Mouse (Mus musculus): Measurements from ENCODE around the gene Ssmem1. TPM values are rescaled to one million over a fixed set of nuclear protein-coding genes. Genes with fewer than 3 reads are reported as not detected.

Ssmem1 gene
- polyA plus RNA-seq, 1 experiment, result 0.09 TPM

GRCm38 (mm10) chr6:30482908-30483307 lies 26.7 kb upstream of the Ssmem1 start:
- no peaks in the 10 kb centered on the region for H3K4me1 ChIP-seq (ENCODE audit: control insufficient read depth, insufficient read depth, low read length)
- H3K27me3 ChIP-seq (replicated peaks; ENCODE audit: control insufficient read depth, insufficient read depth, low read length), result no peaks in the 10 kb centered on the region
- no peak overlapping the region for H3K4me3 ChIP-seq (ENCODE audit: insufficient read depth, low read depth, low read length)
- WGBS, result 79% methylated on average over 2 of the region's 2 CpGs
- no peak for TF ChIP-seq CTCF (conservative IDR thresholded peaks at IDR 0.05; ENCODE audit: insufficient read depth, insufficient read length, low read depth, low read length)
- TF ChIP-seq POLR2A (IDR thresholded peaks at IDR 0.05; ENCODE audit: low read depth, low read length), result no peak
- DNase-seq, result no peak
- H3K27ac ChIP-seq (ENCODE audit: insufficient read depth, low read depth, low read length), result no peak overlapping the region
- H3K36me3 ChIP-seq (ENCODE audit: control insufficient read depth, insufficient read depth, low read length), result peaks cover 3% of the 10 kb centered on the region

GRCm38 (mm10) chr6:30486504-30486903 lies 23.1 kb upstream of the Ssmem1 start:
- no peak for DNase-seq
- TF ChIP-seq CTCF (conservative IDR thresholded peaks at IDR 0.05; ENCODE audit: insufficient read depth, insufficient read length, low read depth, low read length) (no peak), POLR2A (IDR thresholded peaks at IDR 0.05; ENCODE audit: low read depth, low read length) (no peak)
- Histone ChIP-seq H3K36me3 (ENCODE audit: control insufficient read depth, insufficient read depth, low read length) (peaks cover 7% of the 10 kb centered on the region), H3K4me3 (ENCODE audit: insufficient read depth, low read depth, low read length) (no peak overlapping the region), H3K27ac (ENCODE audit: insufficient read depth, low read depth, low read length) (no peak overlapping the region), H3K4me1 (ENCODE audit: control insufficient read depth, insufficient read depth, low read length) (no peaks in the 10 kb centered on the region), H3K27me3 (replicated peaks; ENCODE audit: control insufficient read depth, insufficient read depth, low read length) (no peaks in the 10 kb centered on the region)
- WGBS, result 89% methylated on average over 6 of the region's 6 CpGs

- 79% methylated on average over 3 of the region's 3 CpGs for WGBS
- no peak for DNase-seq
- Histone ChIP-seq H3K4me1 (ENCODE audit: control insufficient read depth, insufficient read depth, low read length) (no peaks in the 10 kb centered on the region), H3K4me3 (ENCODE audit: insufficient read depth, low read depth, low read length) (no peak overlapping the region), H3K27ac (ENCODE audit: insufficient read depth, low read depth, low read length) (no peak overlapping the region), H3K36me3 (ENCODE audit: control insufficient read depth, insufficient read depth, low read length) (peaks cover 7% of the 10 kb centered on the region), H3K27me3 (replicated peaks; ENCODE audit: control insufficient read depth, insufficient read depth, low read length) (no peaks in the 10 kb centered on the region)
- TF ChIP-seq CTCF (conservative IDR thresholded peaks at IDR 0.05; ENCODE audit: insufficient read depth, insufficient read length, low read depth, low read length), result no peak
- TF ChIP-seq POLR2A (IDR thresholded peaks at IDR 0.05; ENCODE audit: low read depth, low read length), result no peak
Observed at GRCm38 (mm10) chr6:30499049-30499448, 10.6 kb upstream of the Ssmem1 start.

GRCm38 (mm10) chr6:30508824-30509223 lies 825 bp upstream of the Ssmem1 start:
- TF ChIP-seq CTCF (conservative IDR thresholded peaks at IDR 0.05; ENCODE audit: insufficient read depth, insufficient read length, low read depth, low read length) (no peak), POLR2A (IDR thresholded peaks at IDR 0.05; ENCODE audit: low read depth, low read length) (no peak)

GRCm38 (mm10) chr6:30510291-30510690 lies 642 bp downstream of the Ssmem1 start:
- DNase-seq, result no peak
- H3K27me3 ChIP-seq (replicated peaks; ENCODE audit: control insufficient read depth, insufficient read depth, low read length), result no peaks in the 10 kb centered on the region
- H3K36me3 ChIP-seq (ENCODE audit: control insufficient read depth, insufficient read depth, low read length), result peaks cover 5% of the 10 kb centered on the region
- 83% methylated on average over 5 of the region's 5 CpGs for WGBS
- H3K4me1 ChIP-seq (ENCODE audit: control insufficient read depth, insufficient read depth, low read length), result peaks cover 3% of the 10 kb centered on the region; the same call in 1 of the 2 replicates
- no peak overlapping the region for H3K4me3 ChIP-seq (ENCODE audit: insufficient read depth, low read depth, low read length)
- TF ChIP-seq POLR2A (IDR thresholded peaks at IDR 0.05; ENCODE audit: low read depth, low read length) (no peak), CTCF (conservative IDR thresholded peaks at IDR 0.05; ENCODE audit: insufficient read depth, insufficient read length, low read depth, low read length) (no peak)
- peak overlapping the region; percentile 65; the same call in 1 of the 2 replicates for H3K27ac ChIP-seq (ENCODE audit: insufficient read depth, low read depth, low read length)

More at GRCm38 (mm10) chr6:30508824-30509223, 825 bp upstream of the Ssmem1 start:
- no peak for DNase-seq
- peaks cover 6% of the 10 kb centered on the region for H3K36me3 ChIP-seq (ENCODE audit: control insufficient read depth, insufficient read depth, low read length)
- H3K27ac ChIP-seq (ENCODE audit: insufficient read depth, low read depth, low read length), result peak overlapping the region; percentile 65; the same call in 1 of the 2 replicates
- WGBS, result 3% methylated on average over 2 of the region's 2 CpGs
- H3K4me1 ChIP-seq (ENCODE audit: control insufficient read depth, insufficient read depth, low read length), result peaks cover 3% of the 10 kb centered on the region; the same call in 1 of the 2 replicates
- H3K27me3 ChIP-seq (replicated peaks; ENCODE audit: control insufficient read depth, insufficient read depth, low read length), result no peaks in the 10 kb centered on the region
- H3K4me3 ChIP-seq (ENCODE audit: insufficient read depth, low read depth, low read length), result peak overlapping the region; percentile 65

GRCm38 (mm10) chr6:30514242-30514641 lies 4.6 kb downstream of the Ssmem1 start:
- TF ChIP-seq POLR2A (IDR thresholded peaks at IDR 0.05; ENCODE audit: low read depth, low read length) (no peak), CTCF (conservative IDR thresholded peaks at IDR 0.05; ENCODE audit: insufficient read depth, insufficient read length, low read depth, low read length) (no peak)
- no peak for DNase-seq
- no peaks in the 10 kb centered on the region for H3K27me3 ChIP-seq (replicated peaks; ENCODE audit: control insufficient read depth, insufficient read depth, low read length)
- 43% methylated on average over 9 of the region's 9 CpGs for WGBS
- H3K36me3 ChIP-seq (ENCODE audit: control insufficient read depth, insufficient read depth, low read length), result no peaks in the 10 kb centered on the region
- H3K27ac ChIP-seq (ENCODE audit: insufficient read depth, low read depth, low read length), result no peak overlapping the region
- peaks cover 3% of the 10 kb centered on the region; the same call in 1 of the 2 replicates for H3K4me1 ChIP-seq (ENCODE audit: control insufficient read depth, insufficient read depth, low read length)
- H3K4me3 ChIP-seq (ENCODE audit: insufficient read depth, low read depth, low read length), result no peak overlapping the region

GRCm38 (mm10) chr6:30520400-30520799 lies 10.8 kb downstream of the Ssmem1 start:
- Histone ChIP-seq H3K36me3 (ENCODE audit: control insufficient read depth, insufficient read depth, low read length) (no peaks in the 10 kb centered on the region), H3K4me3 (ENCODE audit: insufficient read depth, low read depth, low read length) (no peak overlapping the region), H3K4me1 (ENCODE audit: control insufficient read depth, insufficient read depth, low read length) (no peaks in the 10 kb centered on the region), H3K27ac (ENCODE audit: insufficient read depth, low read depth, low read length) (no peak overlapping the region), H3K27me3 (replicated peaks; ENCODE audit: control insufficient read depth, insufficient read depth, low read length) (no peaks in the 10 kb centered on the region)
- 67% methylated on average over 11 of the region's 11 CpGs for WGBS
- TF ChIP-seq POLR2A (IDR thresholded peaks at IDR 0.05; ENCODE audit: low read depth, low read length) (no peak), CTCF (conservative IDR thresholded peaks at IDR 0.05; ENCODE audit: insufficient read depth, insufficient read length, low read depth, low read length) (no peak)
- no peak for DNase-seq

All from kidney, adult 2 months (tissue).